Mouse (Mus musculus) MEL (cell line): Measurements from ENCODE around the gene Fgd4. TPM values are rescaled to one million over a fixed set of nuclear protein-coding genes. Genes with fewer than 3 reads are reported as not detected.

Experiments used
- DNase-seq: peaks from one replicate; pipeline ENCODE4 v3.0.0; 2011; ENCODE audit warnings: low read depth, low spot score
- H3K27ac ChIP-seq: 2 replicates; pipeline ENCODE4 v1.5.1; 2012; ENCODE audit warnings: low read depth, mild to moderate bottlenecking, control low read depth, low read length, moderate library complexity; ENCODE audit not compliant: control insufficient read depth
- H3K27me3 ChIP-seq, 2 experiments: fragments of 150-350 bp in 1 of 2; sonication (generic) in 1 of 2; 2 replicates each; pipeline ENCODE4 v1.6.1; 2012; ENCODE audit warnings: low read length in 2 of 2, mild to moderate bottlenecking in 2 of 2, improper control_type of control experiment in 1 of 2, moderate library complexity in 1 of 2; ENCODE audit not compliant: insufficient read depth in 2 of 2, control insufficient read depth in 1 of 2
- H3K36me3 ChIP-seq, 2 experiments: 2 replicates each; pipeline ENCODE4 v1.6.1; 2012 to 2014; ENCODE audit warnings: low read length in 2 of 2, improper control_type of control experiment in 1 of 2, inconsistent platforms in 1 of 2, mild to moderate bottlenecking in 1 of 2; ENCODE audit not compliant: insufficient read depth in 2 of 2, control insufficient read depth in 1 of 2
- H3K4me1 ChIP-seq, 2 experiments: fragments of 150-350 bp in 1 of 2; sonication (generic) in 1 of 2; 2 replicates each; pipeline ENCODE4 v1.6.1; 2012; ENCODE audit warnings: low read length in 2 of 2, improper control_type of control experiment in 1 of 2, mild to moderate bottlenecking in 1 of 2; ENCODE audit not compliant: insufficient read depth in 2 of 2, control insufficient read depth in 1 of 2
- H3K4me3 ChIP-seq, 2 experiments: fragments of 150-350 bp in 1 of 2; sonication (generic) in 1 of 2; 2 replicates each; pipeline ENCODE4 v1.5.1; 2012; ENCODE audit warnings: low read depth in 2 of 2, low read length in 2 of 2, mild to moderate bottlenecking in 2 of 2, moderate library complexity in 2 of 2, control low read depth in 1 of 2, improper control_type of control experiment in 1 of 2; ENCODE audit not compliant: control insufficient read depth in 1 of 2, insufficient read depth in 1 of 2
- H3K79me2 ChIP-seq: 2 replicates; pipeline ENCODE4 v1.6.1; 2012; ENCODE audit warnings: mild to moderate bottlenecking, low read length, moderate library complexity; ENCODE audit not compliant: control insufficient read depth, poor library complexity, insufficient read depth
- H3K9ac ChIP-seq: 2 replicates; pipeline ENCODE4 v1.6.1; 2012; ENCODE audit warnings: low read depth, mild to moderate bottlenecking, control low read depth, low read length, moderate library complexity; ENCODE audit not compliant: control insufficient read depth, poor library complexity, severe bottlenecking
- H3K9me3 ChIP-seq: fragments of 150-350 bp; sonication (generic); replicated peaks from 2 replicates; pipeline ENCODE4 v1.6.1; 2012; ENCODE audit warnings: mild to moderate bottlenecking, low read length, improper control_type of control experiment, moderate library complexity; ENCODE audit not compliant: insufficient read depth
- ETS1 ChIP-seq: IDR thresholded peaks from 2 replicates; pipeline ENCODE4 v1.6.1; 2012; ENCODE audit warnings: low read depth, mild to moderate bottlenecking, inconsistent platforms, low read length, improper control_type of control experiment, moderate library complexity
- GATA1 ChIP-seq: IDR thresholded peaks from 2 replicates; pipeline ENCODE4 v1.6.1; 2011; ENCODE audit warnings: low read depth, low read length, improper control_type of control experiment
- MAFK ChIP-seq: IDR thresholded peaks from 2 replicates; pipeline ENCODE4 v1.6.1; 2011; ENCODE audit warnings: low read depth, mild to moderate bottlenecking, low read length, improper control_type of control experiment, borderline replicate concordance
- MXI1 ChIP-seq: IDR thresholded peaks from 2 replicates; pipeline ENCODE4 v1.6.1; 2011; ENCODE audit warnings: mild to moderate bottlenecking, low read depth, low read length, improper control_type of control experiment
- MYC ChIP-seq: IDR thresholded peaks from 2 replicates; pipeline ENCODE4 v1.6.1; 2011; ENCODE audit warnings: low read depth, mild to moderate bottlenecking, low read length, improper control_type of control experiment, moderate library complexity
- NRF1 ChIP-seq: IDR thresholded peaks from 2 replicates; pipeline ENCODE4 v1.6.1; 2014; ENCODE audit warnings: low read depth, mild to moderate bottlenecking, inconsistent platforms, low read length, improper control_type of control experiment, moderate library complexity; ENCODE audit not compliant: poor library complexity, insufficient read depth, severe bottlenecking
- POLR2A ChIP-seq, 2 experiments: IDR thresholded peaks; 2 replicates each; pipeline ENCODE4 v1.6.1; 2011 to 2012; ENCODE audit warnings: low read length in 2 of 2, mild to moderate bottlenecking in 2 of 2, control low read depth in 1 of 2, improper control_type of control experiment in 1 of 2, low read depth in 1 of 2, moderate library complexity in 1 of 2; ENCODE audit not compliant: control insufficient read depth in 1 of 2, insufficient read depth in 1 of 2, poor library complexity in 1 of 2
- POLR2AphosphoS2 ChIP-seq: IDR thresholded peaks from 2 replicates; pipeline ENCODE4 v1.6.1; 2011; ENCODE audit warnings: low read length, improper control_type of control experiment
- POLR2AphosphoS5 ChIP-seq: IDR thresholded peaks from 2 replicates; pipeline ENCODE4 v1.6.1; 2012; ENCODE audit warnings: low read depth, borderline replicate concordance, mild to moderate bottlenecking, inconsistent platforms, low read length, moderate library complexity, mixed read lengths
- RAD21 ChIP-seq: IDR thresholded peaks from 2 replicates; pipeline ENCODE4 v1.6.1; 2011; ENCODE audit warnings: mild to moderate bottlenecking, low read depth, low read length, improper control_type of control experiment
- SIN3A ChIP-seq: IDR thresholded peaks from 2 replicates; pipeline ENCODE4 v1.6.1; 2012; ENCODE audit warnings: low read length, improper control_type of control experiment, inconsistent platforms
- TAL1 ChIP-seq: IDR thresholded peaks from 2 replicates; pipeline ENCODE4 v1.6.1; 2012; ENCODE audit warnings: mild to moderate bottlenecking, inconsistent platforms, low read length, moderate library complexity, mixed read lengths
- TBP ChIP-seq: IDR thresholded peaks from 2 replicates; pipeline ENCODE4 v1.8.0; 2011; ENCODE audit warnings: low read depth, low read length, improper control_type of control experiment
- UBTF ChIP-seq: IDR thresholded peaks from 2 replicates; pipeline ENCODE4 v1.6.1; 2012; ENCODE audit warnings: low read depth, mild to moderate bottlenecking, inconsistent platforms, low read length, improper control_type of control experiment, moderate library complexity, borderline replicate concordance; ENCODE audit not compliant: insufficient read depth
- polyA plus RNA-seq, 2 experiments: library from polyadenylated mRNA; stranded (reverse) in 1 of 2; unstranded in 1 of 2; fragments of >175 nt in 1 of 2; fragments of >200 nt in 1 of 2; gene quantifications; 2 replicates each; pipeline versions ENCODE4 v1.2.1 to v1.2.4; 2012; ENCODE audit warnings: low replicate concordance in 2 of 2, low read depth in 1 of 2; ENCODE audit not compliant: insufficient read length in 2 of 2, insufficient read depth in 1 of 2, missing spikeins in 1 of 2
- total RNA-seq: library from RNA; depleted of rRNA; stranded (reverse); fragments of 300-350 nt; gene quantifications from 2 replicates; pipeline ENCODE4 v1.2.3, GENCODE M21; 2012

Gene Fgd4
- total and polyA plus RNA-seq, 3 experiments = 0.03 to 10.0 TPM; not detected in 1

DNA sequence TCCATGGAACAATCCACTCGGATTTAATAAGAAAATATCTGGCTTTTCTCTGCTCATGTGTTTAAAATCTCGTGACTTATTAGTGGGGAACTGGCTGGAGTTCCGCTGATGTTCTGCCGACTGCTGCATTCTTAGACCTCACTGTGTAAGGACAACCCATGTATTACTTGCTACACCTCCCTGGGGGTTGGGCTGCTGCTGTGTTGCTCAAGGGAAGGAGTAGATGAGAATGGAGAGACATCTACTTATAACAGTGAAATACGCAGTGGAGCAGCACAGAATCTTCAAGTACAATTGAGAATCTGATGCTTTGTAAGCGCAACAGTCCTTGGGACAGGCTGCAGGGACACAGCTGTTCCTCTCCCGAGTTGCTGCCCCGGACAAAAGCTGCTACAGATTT is 73.1 kb downstream of the Fgd4 start:
- H3K9ac ChIP-seq = no peak overlapping the region
- H3K4me1 ChIP-seq = no peaks in the 10 kb centered on the region
- H3K27me3 ChIP-seq = peaks cover 0 to 2% of the 10 kb centered on the region in 2 experiments; a peak in 1 of 4 replicates
- H3K79me2 ChIP-seq = no peaks in the 10 kb centered on the region
- H3K36me3 ChIP-seq = no peaks in the 10 kb centered on the region
- DNase-seq = no peak
- H3K27ac ChIP-seq = no peak overlapping the region
- no peaks in the 10 kb centered on the region for H3K9me3 ChIP-seq
- no peak overlapping the region for H3K4me3 ChIP-seq
- TF ChIP-seq TAL1 = no peak
- no peak for TF ChIP-seq POLR2AphosphoS5
- no peak for TF ChIP-seq RAD21

DNA sequence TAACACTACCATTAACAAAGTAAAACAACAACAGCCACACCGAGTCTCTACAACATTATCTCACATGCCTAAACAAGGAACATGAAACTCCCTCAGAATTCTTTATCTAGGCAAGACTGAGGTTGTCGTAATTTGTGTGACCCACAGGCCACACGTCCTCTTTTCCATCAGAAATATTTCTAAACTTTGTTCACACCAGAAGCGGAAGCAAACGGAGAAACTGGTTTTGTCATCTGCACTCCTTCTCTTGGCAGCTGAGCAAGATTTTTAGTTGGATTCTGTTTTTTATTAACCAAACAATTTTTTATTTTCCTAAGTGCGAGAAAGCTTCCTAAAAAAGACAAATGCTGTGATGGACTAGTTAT is 73.6 kb downstream of the Fgd4 start:
- H3K36me3 ChIP-seq = no peaks in the 10 kb centered on the region
- no peak for DNase-seq
- TF ChIP-seq UBTF (no peak), NRF1 (no peak), SIN3A (no peak), MAFK (no peak), MYC (no peak), TAL1 (no peak)
- no peak overlapping the region for H3K27ac ChIP-seq
- peaks cover 0 to 2% of the 10 kb centered on the region in 2 experiments; a peak in 1 of 4 replicates for H3K27me3 ChIP-seq
- no peaks in the 10 kb centered on the region for H3K79me2 ChIP-seq
- no peaks in the 10 kb centered on the region for H3K4me1 ChIP-seq
- no peak overlapping the region for H3K4me3 ChIP-seq
- H3K9me3 ChIP-seq = no peaks in the 10 kb centered on the region
- no peak overlapping the region for H3K9ac ChIP-seq

DNA sequence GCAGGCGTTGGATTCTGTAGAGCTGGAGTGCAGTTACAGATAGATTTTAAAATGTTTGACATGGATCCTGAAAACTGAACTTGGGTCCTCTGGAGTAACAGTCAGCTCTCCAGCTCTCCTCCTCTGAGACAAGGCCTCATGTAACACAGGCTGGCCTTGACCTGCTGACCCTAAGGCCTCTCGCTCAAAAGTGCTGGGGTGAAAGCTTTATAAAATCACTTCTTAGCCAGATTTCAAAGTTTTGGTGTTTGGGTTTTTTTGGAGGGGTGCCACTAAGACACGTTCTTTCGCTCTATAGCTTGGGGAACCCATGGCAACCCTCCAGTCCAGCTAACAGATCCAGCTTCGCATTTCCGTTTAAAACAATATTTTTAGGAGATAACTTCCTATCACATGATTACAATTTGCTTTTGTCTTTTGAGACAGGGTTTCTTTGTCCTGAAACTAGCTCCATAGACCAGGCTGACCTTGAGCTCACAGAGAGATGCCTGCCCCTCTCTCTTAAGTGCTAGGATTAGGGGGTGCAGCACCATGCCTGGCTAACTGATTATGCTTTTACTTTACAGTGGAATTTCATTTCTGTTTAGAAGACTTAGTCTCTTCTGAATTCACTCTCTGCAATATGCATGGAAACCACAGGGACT is 74.1 kb downstream of the Fgd4 start:
- TF ChIP-seq TBP (no peak), POLR2A (IDR thresholded peaks at IDR 0.05; ENCODE audit: control insufficient read depth in 1 of 2, insufficient read depth in 1 of 2, low read depth in 1 of 2, low read length in 2 of 2, poor library complexity in 1 of 2) (no peak), POLR2AphosphoS2 (no peak), MXI1 (no peak), GATA1 (no peak), SIN3A (no peak), ETS1 (no peak)
- no peak for DNase-seq
- Histone ChIP-seq H3K4me3 (no peak overlapping the region), H3K4me1 (no peaks in the 10 kb centered on the region), H3K27ac (no peak overlapping the region), H3K36me3 (no peaks in the 10 kb centered on the region), H3K9ac (no peak overlapping the region), H3K79me2 (no peaks in the 10 kb centered on the region), H3K9me3 (no peaks in the 10 kb centered on the region), H3K27me3 (peaks cover 0 to 2% of the 10 kb centered on the region in 2 experiments; a peak in 1 of 4 replicates)
